Mouse (Mus musculus) testis, adult 2 months (tissue): ENCODE measurements around the gene Krt80.

Experiments
- CTCF ChIP-seq: fragments of 200-500 bp; IDR thresholded peaks from 2 replicates; pipeline ENCODE4 v1.5.1; 2012; ENCODE audit warnings: low read depth, mild to moderate bottlenecking, inconsistent platforms, low read length, moderate library complexity; ENCODE audit not compliant: control insufficient read depth, insufficient read depth, insufficient replicate concordance
- POLR2A ChIP-seq: fragments of 200-500 bp; IDR thresholded peaks from 2 replicates; pipeline ENCODE4 v1.6.1; 2012; ENCODE audit warnings: low read depth, mild to moderate bottlenecking, inconsistent platforms, low read length, moderate library complexity; ENCODE audit not compliant: control insufficient read depth

GRCm38 (mm10) chr15:101308440-101309348, 61.3 kb downstream of the Krt80 start:
- TF ChIP-seq CTCF (no peak), POLR2A (no peak)
